Mouse (Mus musculus) megakaryocyte progenitor cell, adult 5-6 weeks (primary cell): Measurements from ENCODE around the gene Spsb3. TPM values are rescaled to one million over a fixed set of nuclear protein-coding genes. Genes with fewer than 3 reads are reported as not detected.

Experiments used
- total RNA-seq, 2 experiments: library from RNA; stranded (forward) in 1 of 2; stranded (reverse) in 1 of 2; fragments of 157-497, 149-512 nt in 1 of 2; fragments of 200-1000 nt in 1 of 2; gene quantifications; 2 replicates each; pipeline versions ENCODE4 v1.2.3 to v1.2.4; 2015 to 2017

Gene Spsb3
- total RNA-seq, 2 experiments from 2014 or later, result 14.6 to 15.3 TPM

Other genes with a start within 250 kb of the Spsb3 start
- 1.2 and 2.6 TPM in 2 replicates for gene Slc9a3r2, start 236.3 kb upstream of the Spsb3 start, total RNA-seq (2015)
- 1.4 and 1.6 TPM in 2 replicates for gene Slc9a3r2, start 236.3 kb upstream of the Spsb3 start, total RNA-seq (2017)
- not detected in 2 replicates for gene Npw, start 228.2 kb upstream of the Spsb3 start, total RNA-seq (2015)
- not detected in 2 replicates for gene Npw, start 228.2 kb upstream of the Spsb3 start, total RNA-seq (2017)
- gene Zfp598, start 217.0 kb upstream of the Spsb3 start, total RNA-seq (2015), result 25.0 and 29.1 TPM in 2 replicates
- 21.3 and 22.6 TPM in 2 replicates for gene Zfp598, start 217.0 kb upstream of the Spsb3 start, total RNA-seq (2017)
- not detected in 2 replicates for gene Syngr3, start 196.7 kb upstream of the Spsb3 start, total RNA-seq (2015)
- not detected in 2 replicates for gene Syngr3, start 196.7 kb upstream of the Spsb3 start, total RNA-seq (2017)
- 22.4 and 23.6 TPM in 2 replicates for gene Gfer, start 190.5 kb upstream of the Spsb3 start, total RNA-seq (2015)
- 37.2 and 62.7 TPM in 2 replicates for gene Gfer, start 190.5 kb upstream of the Spsb3 start, total RNA-seq (2017)
- gene Noxo1, start 190.4 kb upstream of the Spsb3 start, total RNA-seq (2015), result 2.6 and 3.4 TPM in 2 replicates
- 1.0 and 1.2 TPM in 2 replicates for gene Noxo1, start 190.4 kb upstream of the Spsb3 start, total RNA-seq (2017)
- 27.6 and 36.8 TPM in 2 replicates for gene Tbl3, start 179.0 kb upstream of the Spsb3 start, total RNA-seq (2015)
- 41.1 and 45.3 TPM in 2 replicates for gene Tbl3, start 179.0 kb upstream of the Spsb3 start, total RNA-seq (2017)
- gene Rnf151, start 168.6 kb upstream of the Spsb3 start, total RNA-seq (2015), result 0.20 TPM in 1 of 2 replicates, not detected in the other
- gene Rnf151, start 168.6 kb upstream of the Spsb3 start, total RNA-seq (2017), result not detected in 2 replicates
- gene Rps2, start 168.5 kb upstream of the Spsb3 start, total RNA-seq (2015), result 5,974 and 6,144 TPM in 2 replicates
- gene Rps2, start 168.5 kb upstream of the Spsb3 start, total RNA-seq (2017), result 1,525 and 1,766 TPM in 2 replicates
- 236 and 247 TPM in 2 replicates for gene Ndufb10, start 162.2 kb upstream of the Spsb3 start, total RNA-seq (2015)
- 256 and 308 TPM in 2 replicates for gene Ndufb10, start 162.2 kb upstream of the Spsb3 start, total RNA-seq (2017)
- gene Rpl3l, start 158.8 kb upstream of the Spsb3 start, total RNA-seq (2015), result 0.24 and 0.74 TPM in 2 replicates
- 0.30 TPM in 1 of 2 replicates, not detected in the other for gene Rpl3l, start 158.8 kb upstream of the Spsb3 start, total RNA-seq (2017)
- 378 and 438 TPM in 2 replicates for gene Msrb1, start 150.0 kb upstream of the Spsb3 start, total RNA-seq (2015)
- gene Msrb1, start 150.0 kb upstream of the Spsb3 start, total RNA-seq (2017), result 155 and 224 TPM in 2 replicates
- not detected in 2 replicates for gene Hs3st6, start 133.7 kb upstream of the Spsb3 start, total RNA-seq (2015)
- not detected in 2 replicates for gene Hs3st6, start 133.7 kb upstream of the Spsb3 start, total RNA-seq (2017)
- not detected in 2 replicates for gene Meiob, start 82.4 kb upstream of the Spsb3 start, total RNA-seq (2015)
- not detected in 2 replicates for gene Meiob, start 82.4 kb upstream of the Spsb3 start, total RNA-seq (2017)
- gene Hagh, start 46.5 kb upstream of the Spsb3 start, total RNA-seq (2015), result 31.4 and 34.4 TPM in 2 replicates
- gene Hagh, start 46.5 kb upstream of the Spsb3 start, total RNA-seq (2017), result 36.0 TPM in 2 replicates
- 10.5 and 11.3 TPM in 2 replicates for gene Fahd1, start 36.3 kb upstream of the Spsb3 start, total RNA-seq (2015)
- gene Fahd1, start 36.3 kb upstream of the Spsb3 start, total RNA-seq (2017), result 17.0 and 18.9 TPM in 2 replicates
- gene Igfals, start 20.6 kb upstream of the Spsb3 start, total RNA-seq (2015), result not detected in 2 replicates
- not detected in 2 replicates for gene Igfals, start 20.6 kb upstream of the Spsb3 start, total RNA-seq (2017)
- gene Nubp2, start 294 bp upstream of the Spsb3 start, total RNA-seq (2015), result 103 and 114 TPM in 2 replicates
- gene Nubp2, start 294 bp upstream of the Spsb3 start, total RNA-seq (2017), result 50.4 and 57.8 TPM in 2 replicates
- gene Eme2, start 8.4 kb downstream of the Spsb3 start, total RNA-seq (2015), result 3.2 and 6.9 TPM in 2 replicates
- gene Eme2, start 8.4 kb downstream of the Spsb3 start, total RNA-seq (2017), result 9.1 and 18.6 TPM in 2 replicates
- 54.2 and 59.2 TPM in 2 replicates for gene Mrps34, start 8.5 kb downstream of the Spsb3 start, total RNA-seq (2015)
- 31.9 and 35.5 TPM in 2 replicates for gene Mrps34, start 8.5 kb downstream of the Spsb3 start, total RNA-seq (2017)
- gene Nme3, start 9.9 kb downstream of the Spsb3 start, total RNA-seq (2015), result 21.2 and 32.1 TPM in 2 replicates
- gene Nme3, start 9.9 kb downstream of the Spsb3 start, total RNA-seq (2017), result 17.0 and 26.5 TPM in 2 replicates
- gene Mapk8ip3, start 50.3 kb downstream of the Spsb3 start, total RNA-seq (2015), result 14.1 and 21.7 TPM in 2 replicates
- 25.2 and 29.3 TPM in 2 replicates for gene Mapk8ip3, start 50.3 kb downstream of the Spsb3 start, total RNA-seq (2017)
- 125 and 131 TPM in 2 replicates for gene Jpt2, start 74.0 kb downstream of the Spsb3 start, total RNA-seq (2015)
- 114 and 116 TPM in 2 replicates for gene Jpt2, start 74.0 kb downstream of the Spsb3 start, total RNA-seq (2017)
- 21.4 and 21.9 TPM in 2 replicates for gene Cramp1l, start 129.1 kb downstream of the Spsb3 start, total RNA-seq (2015)
- gene Cramp1l, start 129.1 kb downstream of the Spsb3 start, total RNA-seq (2017), result 7.7 and 8.5 TPM in 2 replicates
- gene Ift140, start 129.4 kb downstream of the Spsb3 start, total RNA-seq (2015), result 8.0 and 11.0 TPM in 2 replicates
- 20.2 and 20.3 TPM in 2 replicates for gene Ift140, start 129.4 kb downstream of the Spsb3 start, total RNA-seq (2017)
- not detected in 2 replicates for gene Tmem204, start 196.9 kb downstream of the Spsb3 start, total RNA-seq (2015)
- gene Tmem204, start 196.9 kb downstream of the Spsb3 start, total RNA-seq (2017), result not detected in 2 replicates
- gene Telo2, start 229.3 kb downstream of the Spsb3 start, total RNA-seq (2015), result 15.5 and 31.2 TPM in 2 replicates
- 28.8 and 35.5 TPM in 2 replicates for gene Telo2, start 229.3 kb downstream of the Spsb3 start, total RNA-seq (2017)
- gene Ptx4, start 234.1 kb downstream of the Spsb3 start, total RNA-seq (2015), result not detected in 2 replicates
- not detected in 2 replicates for gene Ptx4, start 234.1 kb downstream of the Spsb3 start, total RNA-seq (2017)
- 7.3 and 7.8 TPM in 2 replicates for gene Clcn7, start 246.7 kb downstream of the Spsb3 start, total RNA-seq (2015)
- gene Clcn7, start 246.7 kb downstream of the Spsb3 start, total RNA-seq (2017), result 8.1 and 9.6 TPM in 2 replicates